Mouse (Mus musculus) embryonic fibroblast, embryonic 13.5 days (primary cell): ENCODE measurements at regions not wholly inside any gene's neighbourhood (a gene's known extent, or its start where the extent isn't known, plus 50 kb on each side); places are given as distances from the start of the nearest gene placed in this dataset.

Experiments used
- CTCF ChIP-seq: IDR thresholded peaks from 2 replicates; pipeline ENCODE4 v1.5.1; 2011; ENCODE audit warnings: mild to moderate bottlenecking, control low read depth, low read length, moderate library complexity, borderline replicate concordance; ENCODE audit not compliant: insufficient read depth
- POLR2A ChIP-seq: IDR thresholded peaks from 2 replicates; pipeline ENCODE4 v1.6.1; 2011; ENCODE audit warnings: low read depth, mild to moderate bottlenecking, control low read depth, low read length, moderate library complexity

DNA sequence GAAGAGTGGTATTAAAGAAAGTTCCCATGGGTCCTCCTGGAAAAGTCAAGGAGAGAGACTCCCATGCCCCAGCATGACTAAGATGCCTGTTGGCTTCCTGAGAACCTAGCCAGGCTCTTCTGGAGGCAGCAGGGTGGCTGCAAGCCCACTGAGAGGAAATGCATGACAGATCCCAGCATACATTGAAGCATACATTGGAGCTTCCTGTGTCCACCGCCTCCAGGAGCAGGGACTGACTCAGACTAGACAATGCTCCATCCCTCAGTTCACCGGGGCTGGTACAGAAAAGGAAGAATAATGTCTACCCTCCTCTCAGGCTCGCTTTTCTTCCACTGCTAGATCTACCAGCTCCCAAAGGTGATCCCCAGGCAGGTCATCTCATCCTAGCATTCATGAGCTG, 104.7 kb upstream of the Zfp703 start:
- no peak for TF ChIP-seq CTCF
- no peak for TF ChIP-seq POLR2A
